Comparison of ENCODE assay signal across 8 mouse cellular contexts in the genomic region with DNA sequence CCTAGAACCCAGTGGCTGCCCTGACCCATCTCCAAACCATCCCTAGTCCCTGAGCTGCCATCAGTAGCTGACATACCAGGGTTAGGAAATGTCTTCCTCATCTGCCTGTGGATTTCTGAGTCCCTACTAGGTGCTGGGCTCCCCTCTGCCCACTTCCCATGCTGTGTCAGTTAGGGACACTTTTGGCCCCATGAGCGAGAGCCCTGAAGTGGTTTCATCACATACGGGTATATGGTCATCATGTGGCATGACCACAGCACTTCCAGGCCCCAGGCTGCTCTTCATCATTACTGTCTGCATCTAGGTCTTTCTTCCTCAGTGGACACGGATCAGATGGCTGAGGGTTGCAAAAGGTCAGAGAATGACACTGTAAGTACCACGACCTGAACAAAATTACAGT. TPM values are rescaled to one million over a fixed set of nuclear protein-coding genes. Genes with fewer than 3 reads are reported as not detected.
DNase-seq lines count a peak whose midpoint lies in the region; ATAC-seq and TF ChIP-seq lines count a peak whose summit lies in the region.

Gene Ap5s1 (plus strand): TSS at position 301 of the 400 bp plus-strand sequence.

- no peak within 1 kb of the TSS for H3K27ac ChIP-seq in lung, embryonic 14.5 days (ENCODE audit: low read depth)
- no peak within 1 kb of the TSS for H3K27ac ChIP-seq in embryonic facial prominence, embryonic 14.5 days (replicated peaks; ENCODE audit: low read depth, low read length)
- H3K27ac ChIP-seq in heart, embryonic 16.5 days (ENCODE audit: low read length): no peak within 1 kb of the TSS
- no peak within 1 kb of the TSS for H3K27ac ChIP-seq in small intestine, adult 2 months (ENCODE audit: insufficient read depth, low read depth, low read length)

- 69% methylated on average over 4 of the region's 4 CpGs for WGBS in lung, embryonic 14.5 days
- WGBS in embryonic facial prominence, embryonic 14.5 days: 78% methylated on average over 4 of the region's 4 CpGs
- 74% methylated on average over 4 of the region's 4 CpGs for WGBS in heart, embryonic 16.5 days
- 88% methylated on average over 4 of the region's 4 CpGs for WGBS in small intestine, adult 2 months

- no peak for DNase-seq in lung, embryonic 14.5 days
- DNase-seq in lung, adult 18-20 months: no peak
- no peak for DNase-seq in embryonic facial prominence, embryonic 14.5 days (ENCODE audit: low spot score)
- no peak for DNase-seq in left cerebral cortex, postnatal 4 days
- no peak for DNase-seq in right cerebral cortex, postnatal 4 days

- no peak within 1 kb of the TSS for H3K4me3 ChIP-seq in lung, embryonic 14.5 days (ENCODE audit: low read depth, low read length)
- no peak within 1 kb of the TSS for H3K4me3 ChIP-seq in embryonic facial prominence, embryonic 14.5 days (ENCODE audit: low read depth, low read length)
- no peak within 1 kb of the TSS for H3K4me3 ChIP-seq in heart, embryonic 16.5 days (ENCODE audit: low read length)
- H3K4me3 ChIP-seq in small intestine, adult 2 months (ENCODE audit: low read depth, low read length): no peak within 1 kb of the TSS

- no peaks in the 10 kb centered on the region for H3K36me3 ChIP-seq in lung, embryonic 14.5 days (ENCODE audit: insufficient read depth)
- no peaks in the 10 kb centered on the region for H3K36me3 ChIP-seq in embryonic facial prominence, embryonic 14.5 days (ENCODE audit: control insufficient read depth, insufficient read depth, low read length)
- no peaks in the 10 kb centered on the region for H3K36me3 ChIP-seq in heart, embryonic 16.5 days (ENCODE audit: control insufficient read depth, insufficient read depth)
- H3K36me3 ChIP-seq in small intestine, adult 2 months (ENCODE audit: control insufficient read depth, insufficient read depth, low read length): no peaks in the 10 kb centered on the region

- H3K4me1 ChIP-seq in lung, embryonic 14.5 days (ENCODE audit: insufficient read depth): peaks cover 15% of the 10 kb centered on the region
- peaks cover 25% of the 10 kb centered on the region for H3K4me1 ChIP-seq in embryonic facial prominence, embryonic 14.5 days (ENCODE audit: control insufficient read depth, insufficient read depth, low read length)
- peaks cover 22% of the 10 kb centered on the region for H3K4me1 ChIP-seq in heart, embryonic 16.5 days (ENCODE audit: control insufficient read depth, insufficient read depth, low read length)
- peaks cover 33% of the 10 kb centered on the region for H3K4me1 ChIP-seq in small intestine, adult 2 months (ENCODE audit: control insufficient read depth, insufficient read depth, insufficient read length, low read length)

- H3K9ac ChIP-seq in lung, embryonic 14.5 days: no peak within 1 kb of the TSS
- no peak within 1 kb of the TSS for H3K9ac ChIP-seq in embryonic facial prominence, embryonic 14.5 days (ENCODE audit: low read depth, low read length)
- no peak within 1 kb of the TSS for H3K9ac ChIP-seq in heart, embryonic 16.5 days (ENCODE audit: low read length)

- no peaks in the 10 kb centered on the region for H3K27me3 ChIP-seq in lung, embryonic 14.5 days (ENCODE audit: insufficient read depth, low read length)
- no peaks in the 10 kb centered on the region for H3K27me3 ChIP-seq in embryonic facial prominence, embryonic 14.5 days (replicated peaks; ENCODE audit: control insufficient read depth, insufficient read depth, low read length)
- no peaks in the 10 kb centered on the region for H3K27me3 ChIP-seq in heart, embryonic 16.5 days (ENCODE audit: control insufficient read depth, insufficient read depth, low read length)
- no peaks in the 10 kb centered on the region for H3K27me3 ChIP-seq in small intestine, adult 2 months (ENCODE audit: control insufficient read depth, insufficient read depth, low read length)

- H3K4me2 ChIP-seq in lung, embryonic 14.5 days: no peak within 1 kb of the TSS
- no peak within 1 kb of the TSS for H3K4me2 ChIP-seq in embryonic facial prominence, embryonic 14.5 days (ENCODE audit: low read depth, low read length)
- no peak within 1 kb of the TSS for H3K4me2 ChIP-seq in heart, embryonic 16.5 days (ENCODE audit: low read depth, low read length)

- H3K9me3 ChIP-seq in lung, embryonic 14.5 days (ENCODE audit: low read depth, low read length): no peaks in the 10 kb centered on the region
- no peaks in the 10 kb centered on the region for H3K9me3 ChIP-seq in embryonic facial prominence, embryonic 14.5 days (ENCODE audit: control insufficient read depth, low read length)
- H3K9me3 ChIP-seq in heart, embryonic 16.5 days (replicated peaks; ENCODE audit: control insufficient read depth, low read length): no peaks in the 10 kb centered on the region

- no peak for ATAC-seq in lung, embryonic 14.5 days (ENCODE audit: insufficient read depth)
- ATAC-seq in embryonic facial prominence, embryonic 14.5 days (ENCODE audit: low read depth): no peak
- no peak for ATAC-seq in heart, embryonic 16.5 days (replicated peaks; ENCODE audit: extremely low read depth, insufficient read depth, low FRiP score)
- no peak for ATAC-seq in megakaryocyte-erythroid progenitor cell, adult 5-6 weeks (replicated peaks; ENCODE audit: low FRiP score, low TSS enrichment, poor library complexity, severe bottlenecking)

- intact Hi-C loops in left cerebral cortex, postnatal 4 days (cut with DNase I): no loop called here

- TF ChIP-seq CTCF in lung, embryonic 14.5 days (IDR thresholded peaks at IDR 0.05; ENCODE audit: low read depth): no peak
- TF ChIP-seq CTCF in small intestine, adult 2 months (IDR thresholded peaks at IDR 0.05; ENCODE audit: extremely low read depth, insufficient read length, insufficient replicate concordance, low read depth, low read length): no peak

- TF ChIP-seq POLR2A in small intestine, adult 2 months (IDR thresholded peaks at IDR 0.05; ENCODE audit: low read depth, low read length): no peak

RNA-seq across cellular contexts. Expression of gene Ap5s1, which starts in this region (rescaled TPM):
- polyA plus RNA-seq in lung, embryonic 14.5 days (2014; fragmentation: Nextera tagmentation; extraction: Ambion mirVana): 24.5 and 25.5 TPM in 2 replicates
- polyA plus RNA-seq in embryonic facial prominence, embryonic 14.5 days (2014; fragmentation: Nextera tagmentation; extraction: Ambion mirVana): 23.5 and 25.1 TPM in 2 replicates
- polyA plus RNA-seq in heart, embryonic 16.5 days (2015; fragmentation: Nextera tagmentation; extraction: Ambion mirVana): 40.7 and 41.9 TPM in 2 replicates
- total RNA-seq in left cerebral cortex, postnatal 4 days (2021): 10 to 100 TPM; 17.9 to 18.5 TPM
- polyA plus RNA-seq in small intestine, adult 2 months (2012; rRNA removed): 37.1 and 90.0 TPM in 2 replicates
- total RNA-seq in megakaryocyte-erythroid progenitor cell, adult 5-6 weeks (2014; fragmentation: Nextera tagmentation): 5.9 and 14.7 TPM in 2 replicates
- total RNA-seq in megakaryocyte-erythroid progenitor cell, adult 5-6 weeks (2017): 1.9 and 3.3 TPM in 2 replicates
